Comparison of ENCODE assay signal across 8 mouse cellular contexts in genomic region chr9:24503067-24503857, GRCm38 (mm10). TPM values are rescaled to one million over a fixed set of nuclear protein-coding genes. Genes with fewer than 3 reads are reported as not detected.
DNase-seq lines count a peak whose midpoint lies in the region; ATAC-seq and TF ChIP-seq lines count a peak whose summit lies in the region.

TSS of gene Dpy19l1 (minus strand) at chr9:24503140.

- WGBS in forebrain, embryonic 14.5 days: under 1% methylated on average over 75 of the region's 99 CpGs
- under 1% methylated on average over 93 of the region's 99 CpGs for WGBS in large intestine, adult 2 months
- under 1% methylated on average over 87 of the region's 99 CpGs for WGBS in liver, embryonic 16.5 days (ENCODE audit: insufficient replicate concordance)
- under 1% methylated on average over 99 of the region's 99 CpGs for WGBS in neural tube, embryonic 12.5 days
- WGBS in stomach, postnatal 0 days: under 1% methylated on average over 77 of the region's 99 CpGs

- H3K27ac ChIP-seq in forebrain, embryonic 14.5 days (ENCODE audit: low read depth, low read length): peak within 1 kb of the TSS; percentile 93
- H3K27ac ChIP-seq in liver, embryonic 16.5 days (ENCODE audit: low read length): peak within 1 kb of the TSS; percentile 92
- peak within 1 kb of the TSS; percentile 66 for H3K27ac ChIP-seq in neural tube, embryonic 12.5 days
- peak within 1 kb of the TSS; percentile 89 for H3K27ac ChIP-seq in stomach, postnatal 0 days (replicated peaks)

- intact Hi-C loops in heart, postnatal 14 days (cut with DNase I): no loop called here

- no peaks in the 10 kb centered on the region for H3K9me3 ChIP-seq in forebrain, embryonic 14.5 days (replicated peaks; ENCODE audit: control insufficient read depth, low read length)
- 0 out of 2 replicates have a peak, but pooled peaks cover 2% of the 10 kb centered on the region for H3K9me3 ChIP-seq in liver, embryonic 16.5 days (replicated peaks; ENCODE audit: control insufficient read depth, low read length)
- no peaks in the 10 kb centered on the region for H3K9me3 ChIP-seq in neural tube, embryonic 12.5 days
- no peaks in the 10 kb centered on the region for H3K9me3 ChIP-seq in stomach, postnatal 0 days (ENCODE audit: control insufficient read depth, low read length)

- no peak for TF ChIP-seq EP300 in stomach, postnatal 0 days (optimal IDR thresholded peaks at IDR 0.05)

- DNase-seq in ES-CJ7 (ENCODE audit: low read depth, low spot score): peak; percentile 71
- peak; percentile 91 for DNase-seq in cerebellum, adult 11 months
- DNase-seq in forebrain, embryonic 14.5 days (ENCODE audit: low spot score): peak; percentile 93
- peak; percentile 97 to 98 for DNase-seq in heart, postnatal 14 days
- DNase-seq in large intestine, adult 2 months (ENCODE audit: low read depth, low spot score): peak; percentile 54
- DNase-seq in stomach, postnatal 0 days (ENCODE audit: low spot score): peak; percentile 94

- no peaks in the 10 kb centered on the region for H3K27me3 ChIP-seq in forebrain, embryonic 14.5 days (replicated peaks; ENCODE audit: control insufficient read depth, insufficient read depth, low read length)
- H3K27me3 ChIP-seq in liver, embryonic 16.5 days (ENCODE audit: control insufficient read depth, insufficient read depth, low read depth, low read length): no peaks in the 10 kb centered on the region
- H3K27me3 ChIP-seq in neural tube, embryonic 12.5 days (replicated peaks): no peaks in the 10 kb centered on the region
- no peaks in the 10 kb centered on the region for H3K27me3 ChIP-seq in stomach, postnatal 0 days (ENCODE audit: control insufficient read depth, insufficient read depth, low read length)

- H3K4me1 ChIP-seq in forebrain, embryonic 14.5 days (ENCODE audit: control insufficient read depth, insufficient read depth, low read length): peaks cover 18% of the 10 kb centered on the region
- H3K4me1 ChIP-seq in liver, embryonic 16.5 days (ENCODE audit: control insufficient read depth, low read depth, low read length): peaks cover 40% of the 10 kb centered on the region
- H3K4me1 ChIP-seq in neural tube, embryonic 12.5 days: peaks cover 11% of the 10 kb centered on the region; the same call in 1 of the 2 replicates
- H3K4me1 ChIP-seq in stomach, postnatal 0 days (replicated peaks; ENCODE audit: control insufficient read depth, insufficient read depth): no peaks in the 10 kb centered on the region; the same call in 1 of the 2 replicates

- peak within 1 kb of the TSS; percentile 88 for H3K9ac ChIP-seq in forebrain, embryonic 14.5 days (ENCODE audit: low read length)
- peak within 1 kb of the TSS; percentile 91 for H3K9ac ChIP-seq in liver, embryonic 16.5 days (ENCODE audit: low read depth, low read length)
- peak within 1 kb of the TSS; percentile 78 for H3K9ac ChIP-seq in neural tube, embryonic 12.5 days
- peak within 1 kb of the TSS; percentile 75 for H3K9ac ChIP-seq in stomach, postnatal 0 days (ENCODE audit: low read length)

- peak; percentile 47 for TF ChIP-seq CTCF in stomach, postnatal 0 days (IDR thresholded peaks at IDR 0.05; ENCODE audit: low read depth)

- H3K4me2 ChIP-seq in forebrain, embryonic 14.5 days (ENCODE audit: low read length): peak within 1 kb of the TSS; percentile 58
- peak within 1 kb of the TSS; percentile 79 for H3K4me2 ChIP-seq in liver, embryonic 16.5 days (ENCODE audit: low read depth, low read length)
- peak within 1 kb of the TSS; percentile 69 for H3K4me2 ChIP-seq in neural tube, embryonic 12.5 days (replicated peaks)
- peak within 1 kb of the TSS; percentile 72 for H3K4me2 ChIP-seq in stomach, postnatal 0 days (replicated peaks; ENCODE audit: low read depth)

- H3K4me3 ChIP-seq in forebrain, embryonic 14.5 days (ENCODE audit: low read depth, low read length): peak within 1 kb of the TSS; percentile 73
- peak within 1 kb of the TSS; percentile 89 for H3K4me3 ChIP-seq in liver, embryonic 16.5 days (ENCODE audit: low read depth, low read length)
- peak within 1 kb of the TSS; percentile 82 for H3K4me3 ChIP-seq in neural tube, embryonic 12.5 days
- H3K4me3 ChIP-seq in stomach, postnatal 0 days (ENCODE audit: low read depth, low read length): peak within 1 kb of the TSS; percentile 70

- no peaks in the 10 kb centered on the region for H3K36me3 ChIP-seq in forebrain, embryonic 14.5 days (ENCODE audit: control insufficient read depth, insufficient read depth, low read length)
- H3K36me3 ChIP-seq in liver, embryonic 16.5 days (ENCODE audit: control insufficient read depth, insufficient read depth): no peaks in the 10 kb centered on the region; the same call in 1 of the 2 replicates
- no peaks in the 10 kb centered on the region for H3K36me3 ChIP-seq in neural tube, embryonic 12.5 days
- no peaks in the 10 kb centered on the region for H3K36me3 ChIP-seq in stomach, postnatal 0 days (ENCODE audit: control insufficient read depth, insufficient read depth, low read length)

- ATAC-seq in forebrain, embryonic 14.5 days: peak; percentile 97
- ATAC-seq in liver, embryonic 16.5 days (ENCODE audit: low read depth): peak; percentile 95
- peak; percentile 96 for ATAC-seq in neural tube, embryonic 12.5 days (ENCODE audit: low FRiP score, low read depth)
- peak; percentile 99 for ATAC-seq in stomach, postnatal 0 days (ENCODE audit: low FRiP score, low TSS enrichment)

RNA-seq across cellular contexts. Expression of gene Dpy19l1, which starts in this region (rescaled TPM):
- polyA plus RNA-seq in forebrain, embryonic 14.5 days (2014; fragmentation: Nextera tagmentation; extraction: Ambion mirVana): 30.4 and 31.2 TPM in 2 replicates
- total RNA-seq in heart, postnatal 14 days (2021): 10 to 100 TPM; 11.6 to 12.9 TPM
- 4.2 and 6.3 TPM in 2 replicates for polyA plus RNA-seq in large intestine, adult 2 months (2012; rRNA removed)
- polyA plus RNA-seq in liver, embryonic 16.5 days (2015; fragmentation: Nextera tagmentation; extraction: Ambion mirVana): 7.1 and 7.3 TPM in 2 replicates
- 18.1 and 20.8 TPM in 2 replicates for polyA plus RNA-seq in neural tube, embryonic 12.5 days (2016; fragmentation: Nextera tagmentation; extraction: Ambion mirVana)
- polyA plus RNA-seq in stomach, postnatal 0 days (2015; fragmentation: Nextera tagmentation; extraction: Ambion mirVana): 5.2 TPM in 2 replicates

Comparison
In these comparisons a context has a peak if more than half of its experiments do, and no peak if none do; other contexts are left out.
1. Peak in every context shown above with its lines: DNase-seq, ATAC-seq, H3K4me3 ChIP-seq and H3K27ac ChIP-seq.